Mouse (Mus musculus) ES-Bruce4 (cell line): ENCODE measurements around the gene Rps6ka2.
"Not testable (repeated sequence)": the region's sequence is repeated elsewhere in the genome, so short reads cannot be mapped to it uniquely, and the experiment has no call there.

Experiments used
- CTCF ChIP-seq: IDR thresholded peaks from one replicate; pipeline ENCODE4 v1.8.1; 2011; ENCODE audit warnings: low read depth, low read length
- POLR2A ChIP-seq: IDR thresholded peaks from one replicate; pipeline ENCODE4 v1.8.1; 2011; ENCODE audit warnings: low read length; ENCODE audit not compliant: insufficient read depth

DNA sequence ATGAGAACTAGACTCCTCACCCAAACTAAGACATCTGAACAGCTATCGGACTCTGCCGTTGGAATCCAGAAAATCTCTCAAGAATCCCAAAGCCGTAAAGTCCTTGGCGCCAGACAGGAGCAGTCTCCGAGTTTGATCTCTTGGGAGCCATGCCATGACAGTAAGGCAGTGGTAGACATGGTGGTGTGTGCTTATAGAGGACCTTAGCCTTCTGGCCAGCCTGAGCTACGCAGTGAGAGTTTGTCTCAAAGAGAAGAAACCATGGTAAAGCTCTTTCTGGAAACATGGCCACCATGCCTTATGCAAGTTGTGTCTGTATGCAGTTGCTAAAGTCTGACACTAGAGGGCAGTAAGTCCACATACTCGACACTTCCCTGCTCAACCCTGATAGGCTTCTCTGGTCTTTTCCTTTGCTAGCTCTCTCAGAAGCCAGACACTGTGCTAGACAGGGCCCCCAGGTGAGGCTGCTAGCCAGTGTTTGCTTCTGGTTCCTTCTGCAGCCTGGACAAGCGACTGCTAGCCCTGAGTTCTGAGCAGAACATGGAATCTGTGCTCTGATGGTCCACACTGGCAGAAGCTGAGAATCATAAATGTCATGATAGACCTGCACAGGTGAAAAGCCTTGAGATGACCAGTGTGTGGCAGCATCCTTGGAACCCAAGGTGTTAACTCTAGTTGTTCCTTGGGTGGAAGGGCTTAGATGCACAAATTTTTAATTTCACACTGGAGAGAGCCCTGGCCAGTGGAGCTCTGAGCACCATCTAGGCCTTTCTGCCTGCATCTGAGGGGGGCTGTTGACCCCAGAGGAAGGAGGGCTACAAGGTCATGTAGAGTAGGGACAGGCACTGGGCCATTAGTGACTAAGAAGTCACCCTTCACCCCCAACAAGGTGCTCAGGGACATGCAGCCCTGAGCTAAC, 136.6 kb downstream of the Rps6ka2 start:
- not testable (repeated sequence) for TF ChIP-seq CTCF, POLR2A
